Mouse (Mus musculus) G1E (cell line): Measurements from ENCODE around the gene Zfand3. TPM values are rescaled to one million over a fixed set of nuclear protein-coding genes. Genes with fewer than 3 reads are reported as not detected.

Experiments
- ATAC-seq: 2 replicates; pipeline ENCODE4 v1.8.0; 2016; ENCODE audit warnings: mild to moderate bottlenecking; ENCODE audit not compliant: insufficient number of reproducible peaks, poor library complexity, low FRiP score, severe bottlenecking; ENCODE audit errors: extremely low read depth
- DNase-seq: peaks from one replicate; pipeline ENCODE4 v3.0.0; 2012; ENCODE audit warnings: low spot score
- H3K27me3 ChIP-seq: 2 replicates; pipeline ENCODE4 v1.6.1; 2012; ENCODE audit warnings: mild to moderate bottlenecking, low read length, inconsistent platforms; ENCODE audit not compliant: insufficient read depth
- H3K36me3 ChIP-seq: replicated peaks from 2 replicates; pipeline ENCODE3; 2012; ENCODE audit warnings: mild to moderate bottlenecking, inconsistent platforms
- H3K4me1 ChIP-seq: 2 replicates; pipeline ENCODE4 v1.6.1; 2012; ENCODE audit warnings: low read depth, low read length, inconsistent platforms, mixed read lengths; ENCODE audit not compliant: insufficient read depth
- H3K4me3 ChIP-seq: 2 replicates; pipeline ENCODE4 v1.5.1; 2012; ENCODE audit warnings: low read depth, mild to moderate bottlenecking, inconsistent platforms, low read length, moderate library complexity, mixed read lengths
- H3K9me3 ChIP-seq: replicated peaks from 2 replicates; pipeline ENCODE4 v1.6.1; 2012; ENCODE audit warnings: inconsistent platforms
- CTCF ChIP-seq: IDR thresholded peaks from 2 replicates; pipeline ENCODE4 v1.5.1; 2012; ENCODE audit warnings: low read depth, low read length, inconsistent platforms, mixed read lengths
- GATA1 ChIP-seq: IDR thresholded peaks from 2 replicates; pipeline ENCODE4 v1.6.1; 2012; ENCODE audit warnings: borderline replicate concordance, low read length, inconsistent platforms, mixed read lengths
- GATA2 ChIP-seq: IDR thresholded peaks from 2 replicates; pipeline ENCODE4 v1.6.1; 2012; ENCODE audit warnings: low read depth, low read length, inconsistent platforms, borderline replicate concordance
- POLR2AphosphoS5 ChIP-seq: IDR thresholded peaks from 2 replicates; pipeline ENCODE4 v1.6.1; 2012; ENCODE audit warnings: low read depth, low read length, inconsistent platforms; ENCODE audit not compliant: insufficient replicate concordance
- TAL1 ChIP-seq: conservative IDR thresholded peaks from 2 replicates; pipeline ENCODE4 v1.6.1; 2012; ENCODE audit warnings: low read depth, low read length, inconsistent platforms, mixed read lengths
- polyA plus RNA-seq: library from polyadenylated mRNA; stranded (reverse); fragments of >175 nt; gene quantifications from 2 replicates; pipeline ENCODE4 v1.2.3, GENCODE M21; 2012
- total RNA-seq, 2 experiments: library from RNA; stranded (forward) in 1 of 2; stranded (reverse) in 1 of 2; fragments of 200-1000 nt in 1 of 2; fragments of >200 nt in 1 of 2; fragmentation: Nextera tagmentation in 1 of 2; gene quantifications; 2 replicates each; pipeline ENCODE4 v1.2.3; 2014 to 2017

Zfand3 gene
- total and polyA plus RNA-seq, 3 experiments = 17.6 to 93.6 (median 49.2) TPM

DNA sequence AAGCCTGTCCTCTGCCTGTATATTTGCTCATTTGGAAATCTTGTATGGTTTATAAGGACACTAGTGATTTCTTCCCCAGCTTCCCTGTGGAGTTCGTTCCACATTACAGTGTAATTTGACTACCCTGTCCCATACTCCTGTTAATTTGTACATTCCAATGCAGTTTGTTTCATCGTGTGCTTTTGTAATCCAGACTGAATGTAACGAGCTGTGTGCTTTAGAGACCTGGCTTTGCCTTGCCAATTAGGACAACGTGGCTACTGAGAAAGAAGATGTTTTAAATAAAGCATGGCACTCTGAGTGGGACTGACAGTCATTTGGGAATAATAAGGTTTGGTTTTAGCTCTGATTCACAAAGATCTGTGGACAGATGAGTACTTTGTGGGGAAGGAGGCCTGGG is 60.2 kb downstream of the Zfand3 start:
- Histone ChIP-seq H3K9me3 (peaks cover 4% of the 10 kb centered on the region; the same call in 1 of the 2 replicates), H3K27me3 (no peaks in the 10 kb centered on the region), H3K4me3 (no peak overlapping the region), H3K4me1 (peaks cover 3% of the 10 kb centered on the region; the same call in 1 of the 2 replicates), H3K36me3 (peaks cover 22% of the 10 kb centered on the region)
- TF ChIP-seq POLR2AphosphoS5 (no peak), GATA1 (no peak), TAL1 (no peak), CTCF (no peak), GATA2 (no peak)
- no peak for DNase-seq
- ATAC-seq = no peak

DNA sequence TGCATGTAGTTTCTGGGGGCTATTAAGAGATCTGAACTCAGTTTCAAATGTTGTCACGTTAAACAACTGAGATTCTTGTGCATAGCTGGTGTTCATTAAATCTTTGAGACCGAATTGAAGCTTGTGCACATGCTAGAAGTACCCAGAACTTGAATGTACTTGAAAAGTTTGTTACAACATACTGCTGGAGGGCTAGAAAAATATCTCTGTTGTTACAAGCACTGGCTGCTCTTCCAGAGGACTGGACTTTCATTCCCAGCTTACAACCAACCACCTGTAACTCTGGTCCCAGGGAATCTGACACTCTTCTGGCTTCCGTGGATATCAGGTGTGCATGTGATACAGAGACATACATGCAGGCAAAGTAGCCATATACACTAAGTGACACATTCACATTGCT is 65.2 kb downstream of the Zfand3 start:
- Histone ChIP-seq H3K27me3 (no peaks in the 10 kb centered on the region), H3K36me3 (peaks cover 43% of the 10 kb centered on the region), H3K4me3 (no peak overlapping the region), H3K4me1 (peaks cover 2% of the 10 kb centered on the region), H3K9me3 (peaks cover 4% of the 10 kb centered on the region; the same call in 1 of the 2 replicates)
- DNase-seq = no peak
- no peak for ATAC-seq
- no peak for TF ChIP-seq CTCF
- no peak for TF ChIP-seq TAL1
- TF ChIP-seq GATA2 = no peak
- TF ChIP-seq POLR2AphosphoS5 = no peak
- no peak for TF ChIP-seq GATA1

DNA sequence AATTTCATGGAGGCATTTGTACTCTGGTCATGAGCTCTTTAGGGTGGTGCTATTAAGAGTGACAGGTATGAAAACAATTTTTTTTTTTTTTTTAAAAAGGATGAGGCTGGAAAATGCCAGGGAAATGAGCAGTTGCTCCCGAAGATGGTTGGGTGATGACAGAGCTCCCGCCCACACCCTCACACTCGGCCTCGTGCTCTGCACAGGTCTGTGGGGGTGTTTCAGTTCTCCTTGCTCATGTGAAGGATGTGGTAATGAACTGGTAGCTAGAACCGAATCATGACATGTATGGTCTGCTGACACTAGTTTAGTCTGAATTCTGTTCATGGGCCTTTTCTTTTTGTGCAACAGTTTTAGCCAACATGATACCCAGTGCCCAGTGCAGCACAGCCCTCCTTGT is 66.1 kb downstream of the Zfand3 start:
- Histone ChIP-seq H3K4me1 (peaks cover 4% of the 10 kb centered on the region), H3K36me3 (peaks cover 44% of the 10 kb centered on the region)

DNA sequence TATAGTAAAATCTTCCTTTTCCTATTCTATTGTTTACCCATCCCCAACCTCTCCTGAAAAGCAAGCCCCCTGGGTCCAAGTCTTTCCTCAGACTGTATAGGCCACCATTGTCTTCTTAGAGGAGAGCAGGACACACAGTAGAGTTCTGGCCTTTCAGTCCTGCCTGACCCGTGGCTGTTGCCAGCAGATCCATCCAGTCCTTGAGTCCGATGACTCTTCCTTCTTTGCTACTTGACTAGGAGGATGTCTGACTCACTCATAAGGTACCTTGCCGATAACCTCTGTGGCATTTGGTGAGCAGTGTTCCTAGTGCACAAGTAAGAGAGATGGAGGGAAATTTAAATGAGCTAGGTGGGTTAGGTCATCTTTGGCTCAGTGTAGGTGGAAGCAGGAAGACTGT is 68.1 kb downstream of the Zfand3 start:
- no peak for DNase-seq
- Histone ChIP-seq H3K4me1 (peaks cover 4% of the 10 kb centered on the region), H3K27me3 (no peaks in the 10 kb centered on the region), H3K4me3 (no peak overlapping the region), H3K9me3 (peaks cover 3% of the 10 kb centered on the region; the same call in 1 of the 2 replicates), H3K36me3 (peaks cover 39% of the 10 kb centered on the region)
- no peak for ATAC-seq
- TF ChIP-seq POLR2AphosphoS5 (no peak), GATA2 (no peak), TAL1 (no peak), CTCF (no peak), GATA1 (no peak)

More for the DNA sequence above, 66.1 kb downstream of the Zfand3 start:
- TF ChIP-seq POLR2AphosphoS5 = no peak
- TF ChIP-seq GATA2 = no peak
- no peak for TF ChIP-seq CTCF
- TF ChIP-seq GATA1 = no peak
- TF ChIP-seq TAL1 = no peak
- H3K27me3 ChIP-seq = no peaks in the 10 kb centered on the region
- ATAC-seq (no peak), DNase-seq (no peak)
- H3K9me3 ChIP-seq = peaks cover 4% of the 10 kb centered on the region; the same call in 1 of the 2 replicates
- no peak overlapping the region for H3K4me3 ChIP-seq

DNA sequence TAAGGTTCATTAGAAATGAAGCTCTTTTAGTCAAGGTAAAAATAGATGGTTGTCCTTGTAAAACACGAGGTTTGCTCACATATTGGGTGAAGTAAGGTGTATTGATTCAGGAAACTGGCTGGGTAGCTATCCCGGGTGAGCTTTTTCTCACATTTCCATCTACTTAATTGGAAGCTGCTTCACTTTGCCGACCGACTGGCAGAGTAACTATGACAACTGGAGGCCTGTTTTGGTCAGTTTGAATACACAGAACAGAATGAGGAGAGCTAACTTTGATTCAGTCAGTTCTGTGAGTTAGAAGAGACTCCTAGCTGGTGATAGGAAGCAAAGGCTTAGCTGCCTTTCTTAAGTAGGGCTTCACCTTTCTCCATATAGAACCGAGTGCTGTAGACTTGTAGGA is 71.4 kb downstream of the Zfand3 start:
- DNase-seq (no peak), ATAC-seq (no peak)
- Histone ChIP-seq H3K4me1 (peaks cover 4% of the 10 kb centered on the region), H3K27me3 (no peaks in the 10 kb centered on the region), H3K9me3 (no peaks in the 10 kb centered on the region), H3K36me3 (peaks cover 37% of the 10 kb centered on the region), H3K4me3 (no peak overlapping the region)
- no peak for TF ChIP-seq TAL1
- TF ChIP-seq GATA2 = no peak
- no peak for TF ChIP-seq GATA1
- TF ChIP-seq POLR2AphosphoS5 = no peak
- no peak for TF ChIP-seq CTCF

DNA sequence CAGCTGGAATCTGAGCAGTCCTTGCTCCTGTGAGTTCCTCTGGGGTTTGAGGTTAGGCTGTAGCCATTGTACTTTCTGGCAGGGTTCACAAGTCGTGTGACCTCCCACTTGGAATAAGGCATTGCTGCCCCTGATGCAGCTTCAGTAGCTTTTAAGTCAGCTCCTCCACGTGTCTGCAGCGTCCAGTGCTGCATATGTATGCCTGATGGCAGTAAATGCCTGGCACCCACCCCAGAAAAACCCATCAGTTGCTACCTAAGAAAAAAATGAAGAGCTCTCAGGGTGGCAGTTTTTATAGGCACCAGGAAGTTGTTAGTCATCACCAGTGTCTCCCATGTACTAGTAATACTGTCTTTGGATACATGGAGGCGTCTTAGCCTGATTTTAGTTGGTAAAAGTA is 79.5 kb downstream of the Zfand3 start:
- peaks cover 7% of the 10 kb centered on the region; the same call in 1 of the 2 replicates for H3K4me1 ChIP-seq
- DNase-seq = no peak
- no peaks in the 10 kb centered on the region for H3K9me3 ChIP-seq
- TF ChIP-seq POLR2AphosphoS5 (no peak), CTCF (no peak), TAL1 (no peak), GATA1 (no peak), GATA2 (no peak)
- ATAC-seq = no peak
- no peak overlapping the region for H3K4me3 ChIP-seq
- H3K36me3 ChIP-seq = peaks cover 24% of the 10 kb centered on the region
- H3K27me3 ChIP-seq = no peaks in the 10 kb centered on the region
